Mouse (Mus musculus): ENCODE results near the gene Olfr591. TPM values are rescaled to one million over a fixed set of nuclear protein-coding genes. Genes with fewer than 3 reads are reported as not detected.
"Not testable (repeated sequence)": the region's sequence is repeated elsewhere in the genome, so short reads cannot be mapped to it uniquely, and the experiment has no call there.

Olfr591 gene
- polyA plus RNA-seq (2015; fragmentation: Nextera tagmentation; extraction: Ambion mirVana), result not detected in 2 replicates

GRCm38 (mm10) chr7:103178240-103178639 lies at the start of gene Olfr591:
Gene Olfr591, minus strand, starts transcription at chr7:103178340.
- no peak within 1 kb of the TSS for H3K4me3 ChIP-seq (replicated peaks)
- H3K27me3 ChIP-seq, result no peaks in the 10 kb centered on the region
- no peak for ATAC-seq
- no peak within 1 kb of the TSS for H3K9ac ChIP-seq (replicated peaks)
- no peak within 1 kb of the TSS for H3K4me2 ChIP-seq (replicated peaks)
- H3K4me1 ChIP-seq (replicated peaks), result no peaks in the 10 kb centered on the region
- H3K9me3 ChIP-seq, result peaks cover 10% of the 10 kb centered on the region; the same call in 1 of the 2 replicates
- no peaks in the 10 kb centered on the region for H3K36me3 ChIP-seq
- H3K27ac ChIP-seq, result no peak within 1 kb of the TSS
- 81% methylated on average over 1 of the region's 1 CpGs for WGBS

DNA sequence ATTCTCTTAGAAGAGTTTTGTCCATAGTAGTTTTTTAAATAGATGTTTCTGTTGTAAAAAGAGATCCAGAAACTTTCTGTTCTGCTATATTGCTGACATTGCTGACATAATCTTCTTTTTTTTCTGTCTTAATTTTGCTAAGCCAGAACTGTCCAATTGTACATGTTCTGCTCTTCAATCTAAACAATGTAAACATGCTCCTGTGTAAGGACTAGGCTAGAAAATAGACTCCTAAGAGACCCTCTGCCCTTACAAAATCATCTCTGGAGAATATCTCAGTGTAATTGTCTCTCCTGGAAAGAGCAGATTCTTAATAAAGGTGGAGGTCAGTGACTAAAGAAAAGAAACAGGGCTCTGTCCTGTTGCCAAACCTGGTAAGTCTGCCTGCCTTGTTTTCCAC lies 38.6 kb upstream of the Olfr591 start, which contains the start of gene Olfr594:
Gene Olfr594, plus strand, starts transcription at position 301 of the 400 bp plus-strand sequence.
- no peaks in the 10 kb centered on the region for H3K27me3 ChIP-seq
- H3K4me3 ChIP-seq (replicated peaks), result no peak within 1 kb of the TSS
- no peak for ATAC-seq
- H3K9me3 ChIP-seq, result no peaks in the 10 kb centered on the region
- no peaks in the 10 kb centered on the region for H3K36me3 ChIP-seq
- H3K4me2 ChIP-seq (replicated peaks), result no peak within 1 kb of the TSS
- no peak within 1 kb of the TSS for H3K27ac ChIP-seq
- H3K9ac ChIP-seq (replicated peaks), result no peak within 1 kb of the TSS
- no peaks in the 10 kb centered on the region for H3K4me1 ChIP-seq (replicated peaks)

- not testable (repeated sequence) for H3K4me3 ChIP-seq (replicated peaks); H3K4me2 ChIP-seq (replicated peaks); H3K9ac ChIP-seq (replicated peaks); H3K9me3 ChIP-seq; H3K4me1 ChIP-seq (replicated peaks); H3K36me3 ChIP-seq; H3K27ac ChIP-seq; ATAC-seq; H3K27me3 ChIP-seq
- 91% methylated on average over 5 of the region's 5 CpGs for WGBS
These were observed 33.9 kb upstream of the Olfr591 start for GRCm38 (mm10) chr7:103212050-103212449.

DNA sequence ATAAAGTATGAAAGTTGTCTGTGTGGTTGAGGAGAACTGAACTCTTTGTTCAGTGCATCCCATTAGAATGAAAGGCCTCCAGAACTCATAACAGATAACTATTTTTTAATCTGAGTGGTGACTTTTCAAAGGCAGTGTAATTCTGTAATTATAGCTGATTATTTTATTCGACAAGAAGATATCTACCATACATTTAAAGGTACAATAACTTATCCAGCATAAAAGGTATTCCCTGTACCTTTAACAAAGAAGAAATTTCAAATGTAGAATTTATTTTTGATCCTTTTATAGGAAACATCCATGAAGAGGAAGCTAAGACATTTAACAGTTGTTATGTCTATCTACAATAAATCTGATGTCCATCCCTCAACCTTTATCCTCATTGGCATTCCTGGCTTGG lies 33.4 kb upstream of the Olfr591 start, which contains the start of gene Olfr593:
Gene Olfr593, plus strand, starts transcription at position 301 of the 400 bp plus-strand sequence.
- no peaks in the 10 kb centered on the region for H3K4me1 ChIP-seq (replicated peaks)
- ATAC-seq, result no peak
- no peak within 1 kb of the TSS for H3K4me2 ChIP-seq (replicated peaks)
- 69% methylated on average over 1 of the region's 1 CpGs for WGBS
- H3K9me3 ChIP-seq, result no peaks in the 10 kb centered on the region
- no peaks in the 10 kb centered on the region for H3K36me3 ChIP-seq
- H3K27me3 ChIP-seq, result no peaks in the 10 kb centered on the region
- H3K27ac ChIP-seq, result no peak within 1 kb of the TSS
- no peak within 1 kb of the TSS for H3K4me3 ChIP-seq (replicated peaks)
- no peak within 1 kb of the TSS for H3K9ac ChIP-seq (replicated peaks)

DNA sequence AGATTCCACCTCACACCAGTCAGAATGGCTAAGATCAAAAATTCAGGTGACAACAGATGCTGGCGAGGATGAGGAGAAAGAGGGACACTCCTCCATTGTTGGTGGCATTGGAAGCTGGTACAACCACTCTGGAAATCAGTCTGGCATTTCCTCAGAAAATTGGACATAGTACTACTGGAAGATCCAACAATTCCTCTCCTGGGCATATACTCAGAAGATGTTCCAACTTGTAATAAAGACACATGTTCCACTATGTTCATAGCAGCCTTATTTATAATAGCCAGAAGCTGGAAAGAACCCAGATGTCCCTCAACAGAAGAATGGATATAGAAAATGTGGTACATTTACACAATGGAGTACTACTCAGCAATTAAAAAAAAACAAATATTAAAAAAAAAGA lies 6.4 kb upstream of the Olfr591 start, which contains the start of gene Olfr592:
Gene Olfr592, plus strand, starts transcription at position 301 of the 400 bp plus-strand sequence.
- H3K27ac ChIP-seq; H3K36me3 ChIP-seq; H3K4me2 ChIP-seq (replicated peaks); ATAC-seq; H3K9ac ChIP-seq (replicated peaks); H3K9me3 ChIP-seq; H3K4me3 ChIP-seq (replicated peaks); H3K27me3 ChIP-seq; H3K4me1 ChIP-seq (replicated peaks): not testable (repeated sequence)
- WGBS, result 78% methylated on average over 1 of the region's 1 CpGs

DNA sequence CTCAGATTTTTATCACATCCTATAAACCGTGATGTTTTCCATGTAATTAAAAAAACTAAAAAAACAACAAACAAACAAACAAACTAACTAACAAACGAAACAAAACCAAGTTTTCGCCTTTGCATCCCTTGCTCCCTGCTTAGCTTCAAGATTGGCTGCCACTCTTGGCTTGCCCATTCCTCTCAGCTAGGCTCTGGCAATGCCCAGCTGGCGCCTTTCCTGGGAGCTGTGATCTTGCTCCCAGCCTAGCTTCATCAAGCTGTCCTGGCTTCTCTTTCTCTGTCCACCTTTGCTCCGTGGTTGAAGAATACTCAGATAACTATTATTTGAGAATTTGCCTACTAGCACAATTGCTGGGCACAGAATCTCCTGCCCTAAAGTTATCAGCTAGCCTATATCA lies 8.4 kb downstream of the Olfr591 start:
- no peak overlapping the region for H3K27ac ChIP-seq
- no peaks in the 10 kb centered on the region for H3K36me3 ChIP-seq
- WGBS, result 83% methylated on average over 5 of the region's 5 CpGs
- no peaks in the 10 kb centered on the region for H3K4me1 ChIP-seq (replicated peaks)
- H3K27me3 ChIP-seq, result no peaks in the 10 kb centered on the region
- no peak overlapping the region for H3K4me3 ChIP-seq (replicated peaks)
- H3K9ac ChIP-seq (replicated peaks), result no peak overlapping the region
- H3K9me3 ChIP-seq, result no peaks in the 10 kb centered on the region
- no peak overlapping the region for H3K4me2 ChIP-seq (replicated peaks)
- ATAC-seq, result no peak

GRCm38 (mm10) chr7:103156256-103156655 lies 21.9 kb downstream of the Olfr591 start, which contains the start of gene Olfr589:
Gene Olfr589, minus strand, starts transcription at chr7:103156356.
- H3K9ac ChIP-seq (replicated peaks), result no peak within 1 kb of the TSS
- ATAC-seq, result no peak
- no peak within 1 kb of the TSS for H3K4me3 ChIP-seq (replicated peaks)
- H3K9me3 ChIP-seq, result no peaks in the 10 kb centered on the region
- H3K4me1 ChIP-seq (replicated peaks), result no peaks in the 10 kb centered on the region
- no peak within 1 kb of the TSS for H3K4me2 ChIP-seq (replicated peaks)
- WGBS, result 66% methylated on average over 2 of the region's 2 CpGs
- no peak within 1 kb of the TSS for H3K27ac ChIP-seq
- no peaks in the 10 kb centered on the region for H3K36me3 ChIP-seq
- no peaks in the 10 kb centered on the region for H3K27me3 ChIP-seq

- 80% methylated on average over 1 of the region's 1 CpGs for WGBS
- Histone ChIP-seq H3K36me3 (no peaks in the 10 kb centered on the region), H3K4me1 (replicated peaks) (no peaks in the 10 kb centered on the region), H3K27ac (no peak within 1 kb of the TSS), H3K4me2 (replicated peaks) (no peak within 1 kb of the TSS), H3K27me3 (no peaks in the 10 kb centered on the region), H3K9me3 (no peaks in the 10 kb centered on the region), H3K4me3 (replicated peaks) (no peak within 1 kb of the TSS), H3K9ac (replicated peaks) (no peak within 1 kb of the TSS)
- no peak for ATAC-seq
These were observed 37.6 kb downstream of the Olfr591 start, which contains the start of gene Olfr588-ps1 for GRCm38 (mm10) chr7:103140579-103140978. Gene Olfr588-ps1, plus strand, starts transcription at chr7:103140879.

- Histone ChIP-seq H3K4me3 (replicated peaks) (no peak within 1 kb of the TSS), H3K9me3 (no peaks in the 10 kb centered on the region), H3K4me1 (replicated peaks) (no peaks in the 10 kb centered on the region), H3K4me2 (replicated peaks) (no peak within 1 kb of the TSS), H3K27ac (no peak within 1 kb of the TSS), H3K27me3 (no peaks in the 10 kb centered on the region), H3K36me3 (no peaks in the 10 kb centered on the region), H3K9ac (replicated peaks) (no peak within 1 kb of the TSS)
- ATAC-seq, result no peak
- 94% methylated on average over 3 of the region's 3 CpGs for WGBS
These were observed 52.6 kb downstream of the Olfr591 start, which contains the start of gene Olfr586 for GRCm38 (mm10) chr7:103125538-103125937. Gene Olfr586, minus strand, starts transcription at chr7:103125638.

DNA sequence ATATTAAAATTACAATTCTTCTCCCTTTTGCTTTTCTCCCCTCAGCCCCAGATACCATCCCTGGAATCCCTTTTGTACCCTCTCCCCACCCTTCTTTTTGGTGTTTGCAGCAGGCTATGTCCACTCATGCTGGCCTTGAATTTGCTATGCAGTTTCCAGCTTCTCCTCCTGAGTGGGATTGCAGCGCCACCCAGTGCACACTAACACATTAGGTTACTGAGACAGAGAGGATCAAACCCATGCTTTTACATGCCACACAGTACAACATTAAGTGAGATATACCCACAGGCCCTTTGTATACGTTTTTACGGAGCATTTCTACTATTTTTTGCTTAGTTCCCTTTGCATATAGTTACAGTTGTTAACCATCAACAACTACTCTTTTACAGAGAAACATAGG lies 58.7 kb downstream of the Olfr591 start:
- ATAC-seq, result no peak
- no peaks in the 10 kb centered on the region for H3K4me1 ChIP-seq (replicated peaks)
- H3K36me3 ChIP-seq, result no peaks in the 10 kb centered on the region
- H3K9me3 ChIP-seq, result no peaks in the 10 kb centered on the region
- no peak overlapping the region for H3K4me3 ChIP-seq (replicated peaks)
- no peak overlapping the region for H3K9ac ChIP-seq (replicated peaks)
- H3K27ac ChIP-seq, result no peak overlapping the region
- H3K4me2 ChIP-seq (replicated peaks), result no peak overlapping the region
- H3K27me3 ChIP-seq, result no peaks in the 10 kb centered on the region
- WGBS, result 41% methylated on average over 3 of the region's 3 CpGs

Other genes starting within 250 kb of the Olfr591 start
- gene Olfr573-ps1, start 235.8 kb downstream of the Olfr591 start, polyA plus RNA-seq (2015; fragmentation: Nextera tagmentation; extraction: Ambion mirVana), result not detected in 2 replicates
- gene Olfr574, start 229.9 kb downstream of the Olfr591 start, polyA plus RNA-seq (2015; fragmentation: Nextera tagmentation; extraction: Ambion mirVana), result not detected in 2 replicates
- not detected in 2 replicates for gene Olfr575, start 219.6 kb downstream of the Olfr591 start, polyA plus RNA-seq (2015; fragmentation: Nextera tagmentation; extraction: Ambion mirVana)
- gene Olfr576, start 215.7 kb downstream of the Olfr591 start, polyA plus RNA-seq (2015; fragmentation: Nextera tagmentation; extraction: Ambion mirVana), result not detected in 2 replicates
- gene Olfr577, start 202.4 kb downstream of the Olfr591 start, polyA plus RNA-seq (2015; fragmentation: Nextera tagmentation; extraction: Ambion mirVana), result not detected in 2 replicates
- not detected in 2 replicates for gene Olfr578, start 189.0 kb downstream of the Olfr591 start, polyA plus RNA-seq (2015; fragmentation: Nextera tagmentation; extraction: Ambion mirVana)
- not detected in 2 replicates for gene Olfr582, start 140.3 kb downstream of the Olfr591 start, polyA plus RNA-seq (2015; fragmentation: Nextera tagmentation; extraction: Ambion mirVana)
- gene Olfr583, start 127.0 kb downstream of the Olfr591 start, polyA plus RNA-seq (2015; fragmentation: Nextera tagmentation; extraction: Ambion mirVana), result not detected in 2 replicates
- not detected in 2 replicates for gene Olfr584, start 96.5 kb downstream of the Olfr591 start, polyA plus RNA-seq (2015; fragmentation: Nextera tagmentation; extraction: Ambion mirVana)
- not detected in 2 replicates for gene Olfr585, start 80.6 kb downstream of the Olfr591 start, polyA plus RNA-seq (2015; fragmentation: Nextera tagmentation; extraction: Ambion mirVana)
- not detected in 2 replicates for gene Olfr586, start 52.7 kb downstream of the Olfr591 start, polyA plus RNA-seq (2015; fragmentation: Nextera tagmentation; extraction: Ambion mirVana)
- not detected in 2 replicates for gene Olfr588-ps1, start 37.5 kb downstream of the Olfr591 start, polyA plus RNA-seq (2015; fragmentation: Nextera tagmentation; extraction: Ambion mirVana)
- not detected in 2 replicates for gene Olfr589, start 22.0 kb downstream of the Olfr591 start, polyA plus RNA-seq (2015; fragmentation: Nextera tagmentation; extraction: Ambion mirVana)
- gene Olfr592, start 6.5 kb upstream of the Olfr591 start, polyA plus RNA-seq (2015; fragmentation: Nextera tagmentation; extraction: Ambion mirVana), result not detected in 2 replicates
- gene Olfr593, start 33.5 kb upstream of the Olfr591 start, polyA plus RNA-seq (2015; fragmentation: Nextera tagmentation; extraction: Ambion mirVana), result not detected in 2 replicates
- gene Olfr594, start 38.7 kb upstream of the Olfr591 start, polyA plus RNA-seq (2015; fragmentation: Nextera tagmentation; extraction: Ambion mirVana), result not detected in 2 replicates
- gene Usp17ld, start 74.2 kb upstream of the Olfr591 start, polyA plus RNA-seq (2015; fragmentation: Nextera tagmentation; extraction: Ambion mirVana), result not detected in 2 replicates
- not detected in 2 replicates for gene Olfr596, start 127.3 kb upstream of the Olfr591 start, polyA plus RNA-seq (2015; fragmentation: Nextera tagmentation; extraction: Ambion mirVana)
- not detected in 2 replicates for gene Olfr597, start 138.0 kb upstream of the Olfr591 start, polyA plus RNA-seq (2015; fragmentation: Nextera tagmentation; extraction: Ambion mirVana)
- gene Olfr598, start 145.2 kb upstream of the Olfr591 start, polyA plus RNA-seq (2015; fragmentation: Nextera tagmentation; extraction: Ambion mirVana), result not detected in 2 replicates
- not detected in 2 replicates for gene Olfr599, start 157.6 kb upstream of the Olfr591 start, polyA plus RNA-seq (2015; fragmentation: Nextera tagmentation; extraction: Ambion mirVana)
- not detected in 2 replicates for gene Olfr600, start 171.3 kb upstream of the Olfr591 start, polyA plus RNA-seq (2015; fragmentation: Nextera tagmentation; extraction: Ambion mirVana)
- gene Olfr601, start 184.3 kb upstream of the Olfr591 start, polyA plus RNA-seq (2015; fragmentation: Nextera tagmentation; extraction: Ambion mirVana), result not detected in 2 replicates
- not detected in 2 replicates for gene Olfr603, start 207.8 kb upstream of the Olfr591 start, polyA plus RNA-seq (2015; fragmentation: Nextera tagmentation; extraction: Ambion mirVana)
- gene Usp17lc, start 236.7 kb upstream of the Olfr591 start, polyA plus RNA-seq (2015; fragmentation: Nextera tagmentation; extraction: Ambion mirVana), result not detected in 2 replicates